Mouse (Mus musculus): ENCODE measurements around the gene Nhp2. TPM values are rescaled to one million over a fixed set of nuclear protein-coding genes. Genes with fewer than 3 reads are reported as not detected.

Nhp2 gene
- polyA plus RNA-seq (2015; fragmentation: Nextera tagmentation; extraction: Ambion mirVana) = 101 and 102 TPM in 2 replicates

DNA sequence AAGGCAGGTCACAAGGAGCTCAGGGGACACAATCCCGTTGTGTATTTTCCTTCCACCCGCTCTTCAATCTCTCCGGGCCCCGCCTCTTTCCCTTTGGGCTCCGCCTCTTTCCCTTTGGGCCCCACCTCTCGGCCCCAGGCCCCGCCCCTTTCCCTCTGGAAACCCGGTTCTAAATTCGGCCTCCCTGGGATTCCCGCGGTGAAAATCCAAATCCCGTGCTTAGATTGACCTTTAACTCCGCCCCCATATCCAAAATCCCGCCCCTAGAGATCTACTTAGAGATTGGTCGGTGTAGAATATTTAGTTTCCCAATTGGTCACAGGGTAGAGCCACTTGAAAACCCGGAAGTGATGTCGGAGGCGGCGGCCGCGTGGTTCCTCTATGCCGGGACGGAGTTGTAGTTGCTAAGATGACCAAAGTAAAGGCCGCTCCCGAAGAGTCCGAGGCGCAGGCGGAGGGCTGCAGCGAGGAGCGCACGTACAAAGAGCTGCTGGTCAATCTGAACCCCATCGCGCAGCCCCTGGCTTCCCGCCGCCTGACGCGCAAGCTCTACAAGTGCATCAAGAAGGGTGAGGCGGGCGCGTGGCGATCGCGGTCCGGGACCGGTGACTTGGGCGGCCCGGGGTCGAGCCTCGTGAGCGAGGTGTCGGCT is at the start of gene Nhp2:
Nhp2 (plus strand) TSS at position 327 of the 652 bp plus-strand sequence.
- H3K27me3 ChIP-seq (replicated peaks) = no peaks in the 10 kb centered on the region
- peak; percentile 85 for ATAC-seq (ENCODE audit: extremely low read depth, insufficient number of reproducible peaks, low FRiP score, low TSS enrichment)
- H3K4me3 ChIP-seq = peak within 1 kb of the TSS; percentile 91
- peak within 1 kb of the TSS; percentile 90 for H3K4me2 ChIP-seq
- H3K9ac ChIP-seq = peak within 1 kb of the TSS; percentile 90
- no peaks in the 10 kb centered on the region for H3K9me3 ChIP-seq
- H3K4me1 ChIP-seq = peaks cover 38% of the 10 kb centered on the region
- peak within 1 kb of the TSS; percentile 53 for H3K27ac ChIP-seq (replicated peaks)
- H3K36me3 ChIP-seq = peaks cover 34% of the 10 kb centered on the region
- WGBS = under 1% methylated on average over 51 of the region's 51 CpGs

- 73% methylated on average over 4 of the region's 4 CpGs for WGBS
- no peaks in the 10 kb centered on the region for H3K9me3 ChIP-seq
Measured at GRCm38 (mm10) chr11:51576454-51576853, 43.1 kb upstream of the Nhp2 start.

GRCm38 (mm10) chr11:51577587-51577986 is 41.9 kb upstream of the Nhp2 start:
- H3K9ac ChIP-seq = no peak overlapping the region
- peaks cover 6% of the 10 kb centered on the region; the same call in 1 of the 2 replicates for H3K4me1 ChIP-seq
- 69% methylated on average over 7 of the region's 7 CpGs for WGBS
- H3K36me3 ChIP-seq = no peaks in the 10 kb centered on the region
- H3K4me2 ChIP-seq = no peak overlapping the region
- no peak for ATAC-seq (ENCODE audit: extremely low read depth, insufficient number of reproducible peaks, low FRiP score, low TSS enrichment)
- no peak overlapping the region for H3K27ac ChIP-seq (replicated peaks)
- H3K4me3 ChIP-seq = no peak overlapping the region
- no peaks in the 10 kb centered on the region for H3K9me3 ChIP-seq
- H3K27me3 ChIP-seq (replicated peaks) = no peaks in the 10 kb centered on the region

More at GRCm38 (mm10) chr11:51576454-51576853, 43.1 kb upstream of the Nhp2 start:
- peaks cover 6% of the 10 kb centered on the region; the same call in 1 of the 2 replicates for H3K4me1 ChIP-seq
- 0 out of 2 replicates have a peak overlapping the region, but pooled peaks have one; percentile 24 for H3K9ac ChIP-seq
- no peaks in the 10 kb centered on the region for H3K36me3 ChIP-seq
- no peak for ATAC-seq (ENCODE audit: extremely low read depth, insufficient number of reproducible peaks, low FRiP score, low TSS enrichment)
- H3K27me3 ChIP-seq (replicated peaks) = no peaks in the 10 kb centered on the region
- no peak overlapping the region for H3K4me2 ChIP-seq
- no peak overlapping the region for H3K27ac ChIP-seq (replicated peaks)
- H3K4me3 ChIP-seq = no peak overlapping the region

DNA sequence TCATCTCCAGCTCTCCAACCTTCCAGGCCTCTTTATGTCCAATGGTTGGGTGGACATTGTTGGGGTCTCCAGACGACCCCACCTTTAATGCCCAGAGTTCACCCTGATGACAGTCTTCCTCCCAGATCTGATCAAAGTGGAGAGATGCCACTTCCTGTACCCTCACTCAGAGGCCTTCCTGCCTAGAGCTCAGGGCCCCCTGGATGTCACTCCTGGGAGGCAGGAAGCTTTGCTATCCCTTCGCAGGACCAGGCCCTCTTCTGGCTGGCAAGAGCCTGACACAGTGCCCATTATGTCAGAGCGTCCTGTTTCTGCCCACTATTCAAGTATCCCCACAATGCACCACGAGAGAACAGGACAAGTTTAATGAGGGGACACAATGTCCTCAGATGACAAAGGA is 40.5 kb upstream of the Nhp2 start:
- 58% methylated on average over 4 of the region's 4 CpGs for WGBS
- H3K9ac ChIP-seq = no peak overlapping the region

DNA sequence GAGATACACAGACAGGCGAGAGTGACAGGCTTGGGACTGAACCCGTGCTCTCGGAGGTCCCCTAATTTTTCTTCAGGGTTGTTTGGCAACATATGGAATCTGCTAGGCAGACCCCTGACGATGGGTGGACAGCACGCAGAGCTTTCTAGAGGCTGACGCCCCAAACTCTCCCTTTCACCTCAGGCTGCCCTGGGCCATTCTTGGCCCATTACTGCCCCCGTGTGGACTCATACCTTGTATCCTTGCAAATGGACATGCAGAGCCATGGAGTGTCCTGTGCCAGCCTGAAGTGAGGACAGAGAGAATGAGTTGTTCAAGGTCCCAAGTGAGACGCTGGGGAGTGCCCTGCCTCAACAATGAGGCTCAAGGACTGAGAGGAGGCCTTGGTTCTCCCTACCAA is 36.8 kb upstream of the Nhp2 start:
- ATAC-seq (ENCODE audit: extremely low read depth, insufficient number of reproducible peaks, low FRiP score, low TSS enrichment) = no peak
- H3K9ac ChIP-seq = no peak overlapping the region
- H3K4me1 ChIP-seq = peaks cover 31% of the 10 kb centered on the region
- peaks cover 20% of the 10 kb centered on the region for H3K36me3 ChIP-seq
- no peaks in the 10 kb centered on the region for H3K9me3 ChIP-seq
- 19% methylated on average over 8 of the region's 8 CpGs for WGBS
- H3K4me2 ChIP-seq = no peak overlapping the region
- H3K27ac ChIP-seq (replicated peaks) = no peak overlapping the region
- H3K27me3 ChIP-seq (replicated peaks) = no peaks in the 10 kb centered on the region
- no peak overlapping the region for H3K4me3 ChIP-seq

More for the DNA sequence above, 40.5 kb upstream of the Nhp2 start:
- no peaks in the 10 kb centered on the region for H3K9me3 ChIP-seq
- no peak overlapping the region for H3K4me3 ChIP-seq
- H3K4me2 ChIP-seq = no peak overlapping the region
- H3K27ac ChIP-seq (replicated peaks) = no peak overlapping the region
- ATAC-seq (ENCODE audit: extremely low read depth, insufficient number of reproducible peaks, low FRiP score, low TSS enrichment) = no peak
- H3K36me3 ChIP-seq = no peaks in the 10 kb centered on the region
- H3K27me3 ChIP-seq (replicated peaks) = no peaks in the 10 kb centered on the region
- H3K4me1 ChIP-seq = peaks cover 19% of the 10 kb centered on the region

DNA sequence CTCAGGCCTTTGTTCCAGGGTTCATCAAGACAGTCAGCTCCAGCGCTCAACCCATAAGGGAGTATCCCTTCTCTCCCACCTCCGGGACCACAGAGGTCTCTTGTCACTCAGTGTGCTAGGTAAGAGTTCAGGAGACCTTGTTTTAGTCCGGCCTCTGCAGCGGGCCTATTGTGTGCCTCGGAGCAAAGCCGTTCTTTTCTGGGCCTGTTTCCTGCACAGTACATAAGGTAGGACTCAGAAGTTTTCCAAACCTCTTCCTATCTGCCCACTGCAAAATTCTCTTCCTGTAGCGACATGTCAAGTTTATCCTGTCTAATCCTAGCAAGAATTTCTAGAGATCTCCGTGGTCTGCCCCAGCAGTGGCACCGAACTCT is 35.5 kb upstream of the Nhp2 start:
- Histone ChIP-seq H3K4me2 (peak overlapping the region; percentile 91), H3K27ac (replicated peaks) (peak overlapping the region; percentile 98), H3K9me3 (no peaks in the 10 kb centered on the region), H3K27me3 (replicated peaks) (no peaks in the 10 kb centered on the region), H3K4me1 (peaks cover 34% of the 10 kb centered on the region), H3K36me3 (peaks cover 33% of the 10 kb centered on the region), H3K9ac (peak overlapping the region; percentile 93), H3K4me3 (peak overlapping the region; percentile 71)
- WGBS = 18% methylated on average over 9 of the region's 9 CpGs
- no peak for ATAC-seq (ENCODE audit: extremely low read depth, insufficient number of reproducible peaks, low FRiP score, low TSS enrichment)

GRCm38 (mm10) chr11:51584431-51585248 is 34.9 kb upstream of the Nhp2 start, which contains the start of gene Phykpl:
Phykpl (plus strand) TSS chr11:51584757.
- Histone ChIP-seq H3K4me1 (peaks cover 34% of the 10 kb centered on the region), H3K4me3 (peak within 1 kb of the TSS; percentile 71), H3K9ac (peak within 1 kb of the TSS; percentile 93), H3K27me3 (replicated peaks) (no peaks in the 10 kb centered on the region), H3K27ac (replicated peaks) (peak within 1 kb of the TSS; percentile 98), H3K9me3 (no peaks in the 10 kb centered on the region), H3K36me3 (peaks cover 39% of the 10 kb centered on the region), H3K4me2 (peak within 1 kb of the TSS; percentile 91)
- under 1% methylated on average over 59 of the region's 59 CpGs for WGBS
- peak; percentile 94 for ATAC-seq (ENCODE audit: extremely low read depth, insufficient number of reproducible peaks, low FRiP score, low TSS enrichment)

DNA sequence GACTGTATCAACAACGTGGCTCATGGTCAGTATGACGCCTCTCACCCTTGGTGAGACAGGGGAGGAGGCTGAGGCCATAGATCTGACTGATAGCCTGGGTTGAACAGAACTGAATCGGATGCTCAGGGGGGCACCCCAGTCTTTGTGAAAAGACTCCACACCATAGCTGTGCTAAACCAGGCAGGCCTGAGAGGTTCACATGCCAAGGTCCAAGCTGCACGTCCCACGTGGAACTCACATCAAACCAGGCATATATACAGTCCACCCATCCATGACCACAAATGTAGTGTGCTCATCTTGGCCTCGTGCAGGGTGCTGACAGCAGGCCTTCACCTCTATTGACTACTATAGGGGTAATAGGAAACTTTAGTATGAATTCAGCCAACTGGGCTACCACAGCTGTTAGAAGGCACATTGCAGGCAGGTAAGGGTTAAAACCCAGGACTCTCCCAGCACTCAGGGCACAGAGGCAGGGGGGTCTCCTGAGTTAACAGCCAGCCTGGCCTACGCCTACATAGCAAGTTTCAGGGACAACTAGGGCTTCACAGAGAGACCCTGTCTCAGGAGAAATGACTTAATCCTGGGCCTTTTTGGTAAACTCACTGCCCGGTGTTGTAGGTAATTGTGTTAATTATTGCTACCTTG is 33.8 kb upstream of the Nhp2 start:
- no peak for ATAC-seq (ENCODE audit: extremely low read depth, insufficient number of reproducible peaks, low FRiP score, low TSS enrichment)
- no peaks in the 10 kb centered on the region for H3K27me3 ChIP-seq (replicated peaks)
- peaks cover 34% of the 10 kb centered on the region for H3K4me1 ChIP-seq
- peak overlapping the region; percentile 93 for H3K9ac ChIP-seq
- peak overlapping the region; percentile 98 for H3K27ac ChIP-seq (replicated peaks)
- peak overlapping the region; percentile 91 for H3K4me2 ChIP-seq
- H3K4me3 ChIP-seq = peak overlapping the region; percentile 71
- H3K9me3 ChIP-seq = no peaks in the 10 kb centered on the region
- H3K36me3 ChIP-seq = peaks cover 50% of the 10 kb centered on the region
- WGBS = 58% methylated on average over 8 of the region's 8 CpGs

DNA sequence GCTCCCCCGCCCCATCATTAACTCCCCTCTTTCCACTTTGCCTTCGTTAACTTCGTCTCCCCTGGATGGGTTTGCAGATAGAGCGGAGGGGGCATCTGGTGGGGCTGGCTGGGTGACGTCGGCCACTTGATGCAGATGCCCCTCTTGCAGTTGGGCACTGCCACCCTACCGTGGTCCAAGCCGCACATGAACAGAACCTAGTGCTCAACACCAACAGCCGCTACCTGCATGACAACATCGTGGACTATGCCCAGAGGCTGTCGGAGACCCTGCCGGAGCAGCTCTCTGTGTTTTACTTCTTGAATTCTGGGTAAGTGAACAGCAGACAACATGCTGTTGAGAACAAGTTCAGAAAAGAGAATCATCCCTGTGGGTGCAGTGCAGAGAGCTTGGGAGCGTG is 33.1 kb upstream of the Nhp2 start:
- WGBS = 89% methylated on average over 13 of the region's 13 CpGs
- ATAC-seq (ENCODE audit: extremely low read depth, insufficient number of reproducible peaks, low FRiP score, low TSS enrichment) = no peak
- peaks cover 57% of the 10 kb centered on the region for H3K36me3 ChIP-seq

GRCm38 (mm10) chr11:51587059-51587458 is 32.5 kb upstream of the Nhp2 start:
- Histone ChIP-seq H3K27me3 (replicated peaks) (no peaks in the 10 kb centered on the region), H3K9ac (no peak overlapping the region; the same call in 1 of the 2 replicates), H3K9me3 (no peaks in the 10 kb centered on the region), H3K4me2 (no peak overlapping the region), H3K4me1 (peaks cover 44% of the 10 kb centered on the region), H3K27ac (replicated peaks) (no peak overlapping the region), H3K36me3 (peaks cover 63% of the 10 kb centered on the region), H3K4me3 (no peak overlapping the region)
- ATAC-seq (ENCODE audit: extremely low read depth, insufficient number of reproducible peaks, low FRiP score, low TSS enrichment) = no peak
- WGBS = 88% methylated on average over 1 of the region's 1 CpGs

More for the DNA sequence above, 33.1 kb upstream of the Nhp2 start:
- Histone ChIP-seq H3K27me3 (replicated peaks) (no peaks in the 10 kb centered on the region), H3K4me2 (no peak overlapping the region), H3K27ac (replicated peaks) (no peak overlapping the region), H3K4me3 (no peak overlapping the region), H3K9ac (peak overlapping the region; percentile 93), H3K9me3 (no peaks in the 10 kb centered on the region), H3K4me1 (peaks cover 41% of the 10 kb centered on the region)

DNA sequence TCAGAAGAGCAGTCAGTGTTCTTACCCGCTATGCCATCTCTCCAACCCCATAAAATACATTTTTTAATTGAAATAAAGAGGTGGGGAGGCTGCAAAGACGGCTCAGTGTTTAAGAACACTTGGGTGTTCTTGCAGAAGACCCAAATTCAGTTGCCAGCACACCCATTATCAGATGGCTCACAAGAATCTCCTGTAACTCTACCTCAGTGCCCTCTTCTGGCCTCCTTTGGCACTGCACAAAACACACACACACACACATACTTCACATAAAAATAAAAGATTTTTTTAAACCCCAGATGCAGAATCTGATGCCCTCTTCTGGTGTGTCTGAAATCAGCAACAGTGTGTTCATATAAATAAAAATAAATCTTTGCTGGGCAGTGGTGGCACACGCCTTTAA is 30.7 kb upstream of the Nhp2 start:
- no peak overlapping the region for H3K4me2 ChIP-seq
- H3K36me3 ChIP-seq = peaks cover 81% of the 10 kb centered on the region
- no peak for ATAC-seq (ENCODE audit: extremely low read depth, insufficient number of reproducible peaks, low FRiP score, low TSS enrichment)
- H3K4me3 ChIP-seq = no peak overlapping the region
- no peak overlapping the region for H3K27ac ChIP-seq (replicated peaks)
- no peaks in the 10 kb centered on the region for H3K9me3 ChIP-seq
- H3K27me3 ChIP-seq (replicated peaks) = no peaks in the 10 kb centered on the region
- H3K4me1 ChIP-seq = peaks cover 33% of the 10 kb centered on the region
- no peak overlapping the region for H3K9ac ChIP-seq
- WGBS = 95% methylated on average over 3 of the region's 3 CpGs
